Mouse (Mus musculus): ENCODE measurements around the gene Trim72.
"Not testable (repeated sequence)": the region's sequence is repeated elsewhere in the genome, so short reads cannot be mapped to it uniquely, and the experiment has no call there.

GRCm38 (mm10) chr7:128042161-128042820 lies 38.5 kb downstream of the Trim72 start:
- TF ChIP-seq POLR2AphosphoS2 (IDR thresholded peaks at IDR 0.05; ENCODE audit: insufficient read length, low read depth); REST (IDR thresholded peaks at IDR 0.05; ENCODE audit: insufficient read depth, insufficient read length); TCF12 (IDR thresholded peaks at IDR 0.05; ENCODE audit: insufficient read depth, poor library complexity, severe bottlenecking); USF1 (IDR thresholded peaks at IDR 0.05; ENCODE audit: low read depth); POLR2A (IDR thresholded peaks at IDR 0.05; ENCODE audit: insufficient read length, low read depth); MYOG (IDR thresholded peaks at IDR 0.05; ENCODE audit: control insufficient read depth in 1 of 3, insufficient read depth in 1 of 3, insufficient read length in 2 of 3, low read depth in 2 of 3); CEBPB (IDR thresholded peaks at IDR 0.05; ENCODE audit: insufficient read depth, poor library complexity, severe bottlenecking); E2F4 (IDR thresholded peaks at IDR 0.05; ENCODE audit: insufficient read depth): not testable (repeated sequence)
